In the genomic region with DNA sequence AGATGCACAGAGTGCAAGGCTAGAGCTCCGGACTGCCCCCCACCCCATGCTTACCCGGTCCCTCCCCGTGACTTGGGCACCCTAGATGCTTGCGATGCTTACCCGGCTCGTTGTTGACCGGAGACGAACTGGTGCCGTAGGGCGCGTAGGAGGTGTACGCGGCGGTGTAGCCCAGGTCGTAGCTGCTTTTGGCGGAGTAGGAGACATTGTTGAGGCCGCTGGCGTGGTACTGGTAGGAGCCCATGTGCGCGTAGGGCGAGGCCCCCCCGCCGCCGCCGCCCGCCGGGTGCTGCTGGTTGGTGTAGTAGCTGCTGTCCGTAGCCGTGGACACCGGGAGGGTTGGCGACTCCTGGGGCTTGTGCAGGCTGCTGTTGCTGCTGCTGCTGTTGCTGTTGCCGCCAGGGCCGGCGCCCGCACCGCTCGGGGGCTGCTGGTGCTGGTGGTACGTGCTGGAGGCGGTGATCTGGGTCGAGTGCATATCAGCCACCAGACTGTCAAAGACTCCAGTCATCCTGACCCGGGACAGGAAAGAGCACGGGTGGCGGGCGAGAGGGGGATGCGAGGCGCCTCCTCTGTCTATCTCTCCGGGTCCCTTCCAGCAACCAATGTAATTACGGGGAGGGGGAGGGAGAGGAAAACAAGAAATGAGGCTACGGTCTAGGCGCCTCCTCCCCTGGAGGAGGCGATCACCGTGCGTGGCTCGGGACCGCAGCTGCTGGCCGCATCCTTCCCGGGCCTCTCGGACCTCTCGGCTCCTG, we compare ENCODE assay signal across 9 mouse cellular contexts. TPM values are rescaled to one million over a fixed set of nuclear protein-coding genes. Genes with fewer than 3 reads are reported as not detected.
DNase-seq lines count a peak whose midpoint lies in the region; ATAC-seq and TF ChIP-seq lines count a peak whose summit lies in the region.
"Had no signal": no experiment of that assay in that cellular context is flagged by ENCODE, and none has a peak within 500 bp of the region (broad histone marks: within the 10 kb centered on the region; RNA-seq: fewer than 3 reads in every experiment).

No protein-coding gene starts in this region.

- 2% methylated on average over 59 of the region's 59 CpGs for WGBS in lung, adult 2 months
- WGBS in forebrain, embryonic 14.5 days, result under 1% methylated on average over 56 of the region's 59 CpGs
- WGBS in intestine, embryonic 16.5 days, result under 1% methylated on average over 58 of the region's 59 CpGs
- under 1% methylated on average over 59 of the region's 59 CpGs for WGBS in midbrain, embryonic 15.5 days

- no peak for TF ChIP-seq CTCF in lung, adult 2 months (IDR thresholded peaks at IDR 0.05; ENCODE audit: insufficient read depth, low read length)

- peak overlapping the region; percentile 90 for H3K4me2 ChIP-seq in forebrain, embryonic 14.5 days (ENCODE audit: low read length)
- peak overlapping the region; percentile 82 for H3K4me2 ChIP-seq in intestine, embryonic 16.5 days (ENCODE audit: low read depth, low read length)
- H3K4me2 ChIP-seq in midbrain, embryonic 15.5 days, result peak overlapping the region; percentile 67

- H3K4me3 ChIP-seq in lung, adult 2 months (replicated peaks; ENCODE audit: extremely low read depth, low read depth, low read length), result no peak overlapping the region
- peak overlapping the region; percentile 66 for H3K4me3 ChIP-seq in forebrain, embryonic 14.5 days (ENCODE audit: low read depth, low read length)
- H3K4me3 ChIP-seq in intestine, embryonic 16.5 days (ENCODE audit: low read length), result peak overlapping the region; percentile 50
- H3K4me3 ChIP-seq in midbrain, embryonic 15.5 days, result peak overlapping the region; percentile 39

- ATAC-seq in forebrain, embryonic 14.5 days, result peak; percentile 67
- ATAC-seq in intestine, embryonic 16.5 days, result peak; percentile 22
- peak; percentile 69 for ATAC-seq in midbrain, embryonic 15.5 days (replicated peaks)

- H3K4me1 ChIP-seq in lung, adult 2 months (ENCODE audit: control insufficient read depth, insufficient read depth, low read length), result peaks cover 9% of the 10 kb centered on the region
- H3K4me1 ChIP-seq in forebrain, embryonic 14.5 days (ENCODE audit: control insufficient read depth, insufficient read depth, low read length), result peaks cover 14% of the 10 kb centered on the region
- H3K4me1 ChIP-seq in intestine, embryonic 16.5 days (ENCODE audit: control insufficient read depth, insufficient read depth, low read length), result peaks cover 20% of the 10 kb centered on the region
- peaks cover 31% of the 10 kb centered on the region for H3K4me1 ChIP-seq in midbrain, embryonic 15.5 days

- no peak for TF ChIP-seq POLR2A in lung, adult 2 months (IDR thresholded peaks at IDR 0.05; ENCODE audit: borderline replicate concordance, extremely low read depth, low read depth, low read length)

- peak; percentile 33 for DNase-seq in lung, adult 2 months
- DNase-seq in lung, postnatal 14 days, result no peak
- DNase-seq in ZHBTc4 (ENCODE audit: low read depth, low spot score), result peak; percentile 76
- DNase-seq in forebrain, embryonic 14.5 days (ENCODE audit: low spot score), result peak; percentile 77
- no peak for DNase-seq in cerebellum, adult 18-20 months
- DNase-seq in spleen, postnatal 36 days (ENCODE audit: low spot score in 2 of 2), result no peak

- H3K27ac ChIP-seq in forebrain, embryonic 14.5 days (ENCODE audit: low read depth, low read length), result peak overlapping the region; percentile 95
- H3K27ac ChIP-seq in intestine, embryonic 16.5 days (ENCODE audit: low read length), result peak overlapping the region; percentile 48
- peak overlapping the region; percentile 38 for H3K27ac ChIP-seq in midbrain, embryonic 15.5 days

- H3K9me3 ChIP-seq in forebrain, embryonic 14.5 days (replicated peaks; ENCODE audit: control insufficient read depth, low read length), result no peaks in the 10 kb centered on the region
- H3K9me3 ChIP-seq in intestine, embryonic 16.5 days (ENCODE audit: control insufficient read depth, low read length), result no peaks in the 10 kb centered on the region
- no peaks in the 10 kb centered on the region for H3K9me3 ChIP-seq in midbrain, embryonic 15.5 days

- peaks cover 5% of the 10 kb centered on the region; the same call in 1 of the 2 replicates for H3K36me3 ChIP-seq in forebrain, embryonic 14.5 days (ENCODE audit: control insufficient read depth, insufficient read depth, low read length)
- no peaks in the 10 kb centered on the region for H3K36me3 ChIP-seq in intestine, embryonic 16.5 days (ENCODE audit: control insufficient read depth, insufficient read depth, low read length)
- no peaks in the 10 kb centered on the region for H3K36me3 ChIP-seq in midbrain, embryonic 15.5 days (replicated peaks)

- peaks cover 41% of the 10 kb centered on the region for H3K27me3 ChIP-seq in forebrain, embryonic 14.5 days (replicated peaks; ENCODE audit: control insufficient read depth, insufficient read depth, low read length)
- peaks cover 80% of the 10 kb centered on the region for H3K27me3 ChIP-seq in intestine, embryonic 16.5 days (replicated peaks; ENCODE audit: control insufficient read depth, insufficient read depth, low read length)
- peaks cover 77% of the 10 kb centered on the region for H3K27me3 ChIP-seq in midbrain, embryonic 15.5 days (replicated peaks)

- H3K9ac ChIP-seq in forebrain, embryonic 14.5 days (ENCODE audit: low read length), result peak overlapping the region; percentile 84
- H3K9ac ChIP-seq in intestine, embryonic 16.5 days (ENCODE audit: low read depth, low read length), result peak overlapping the region; percentile 29; the same call in 1 of the 2 replicates
- H3K9ac ChIP-seq in midbrain, embryonic 15.5 days, result 0 out of 2 replicates have a peak overlapping the region, but pooled peaks have one; percentile 6

RNA-seq across cellular contexts. Expression of a gene that starts 0.5 kb away (rescaled TPM):
- 0.04 TPM in 1 of 2 replicates, not detected in the other for polyA plus RNA-seq in lung, adult 2 months (2012; rRNA removed)
- polyA plus RNA-seq in forebrain, embryonic 14.5 days (2014; fragmentation: Nextera tagmentation; extraction: Ambion mirVana), result 44.8 and 51.2 TPM in 2 replicates
- polyA plus RNA-seq in intestine, embryonic 16.5 days (2015; fragmentation: Nextera tagmentation; extraction: Ambion mirVana), result 1.5 and 1.8 TPM in 2 replicates
- polyA plus RNA-seq in midbrain, embryonic 15.5 days (2015; fragmentation: Nextera tagmentation; extraction: Ambion mirVana), result 8.0 and 10.7 TPM in 2 replicates
- polyA plus RNA-seq: cerebellum, adult 2 months had no signal

RNA-seq across cellular contexts. Expression of a gene that starts 18.1 kb away (rescaled TPM):
- polyA plus RNA-seq in lung, adult 2 months (2012; rRNA removed), result 0.29 and 0.43 TPM in 2 replicates
- 155 and 176 TPM in 2 replicates for polyA plus RNA-seq in forebrain, embryonic 14.5 days (2014; fragmentation: Nextera tagmentation; extraction: Ambion mirVana)
- polyA plus RNA-seq in intestine, embryonic 16.5 days (2015; fragmentation: Nextera tagmentation; extraction: Ambion mirVana), result 4.2 and 5.1 TPM in 2 replicates
- 44.3 and 55.9 TPM in 2 replicates for polyA plus RNA-seq in midbrain, embryonic 15.5 days (2015; fragmentation: Nextera tagmentation; extraction: Ambion mirVana)

Comparison
In these comparisons a context has a peak if more than half of its experiments do, and no peak if none do; other contexts are left out.
1. DNase-seq: peak in lung, adult 2 months (single experiment), ZHBTc4 (single experiment) and forebrain, embryonic 14.5 days (single experiment); none in lung, postnatal 14 days (single experiment), cerebellum, adult 18-20 months (0 of 2) and spleen, postnatal 36 days (0 of 2).
2. H3K27ac ChIP-seq: peak in every context shown above with its lines; median percentile 95 in forebrain, embryonic 14.5 days; 48 in intestine, embryonic 16.5 days; 38 in midbrain, embryonic 15.5 days.
3. H3K9ac ChIP-seq: peak in every context shown above with its lines; median percentile 84 in forebrain, embryonic 14.5 days; 29 in intestine, embryonic 16.5 days; 6 in midbrain, embryonic 15.5 days.
4. Peak in every context shown above with its lines, with median percentiles within 50 percentile points of each other: ATAC-seq and H3K4me2 ChIP-seq.